In the genomic region with DNA sequence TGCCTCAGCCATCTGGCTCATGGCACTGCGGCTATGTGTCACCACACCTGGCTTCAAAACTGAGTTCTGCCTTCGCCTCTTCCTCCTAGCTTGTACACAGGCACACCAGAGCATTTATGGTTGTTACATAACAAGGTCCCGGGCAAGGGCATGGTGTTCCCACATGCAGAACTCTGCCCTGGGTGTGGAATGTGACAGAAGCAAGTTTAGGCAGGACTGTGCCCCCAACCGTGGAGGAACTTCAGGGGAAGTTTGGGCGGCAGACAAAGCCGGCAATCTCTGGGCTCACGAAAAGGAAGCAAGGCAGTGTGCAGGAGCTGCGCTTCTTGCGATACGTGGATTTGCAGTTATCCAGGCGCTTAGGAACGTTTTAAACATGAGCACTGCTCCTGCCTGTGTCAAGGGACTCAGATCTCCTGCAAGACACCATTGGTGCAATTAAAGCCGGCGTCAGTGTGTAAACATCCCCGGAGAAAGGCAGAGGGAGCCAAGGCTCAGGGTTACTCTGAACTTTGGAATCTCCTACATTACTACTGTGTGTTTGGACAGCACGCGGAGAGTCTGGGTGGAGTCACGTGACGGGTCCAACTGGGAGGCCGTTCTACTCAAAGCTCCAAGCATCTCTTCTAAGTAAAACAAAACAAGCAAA, we compare ENCODE assay signal across 8 mouse cellular contexts. TPM values are rescaled to one million over a fixed set of nuclear protein-coding genes. Genes with fewer than 3 reads are reported as not detected.
DNase-seq lines count a peak whose midpoint lies in the region; ATAC-seq lines count a peak whose summit lies in the region.

No protein-coding gene starts in this region.

- H3K27ac ChIP-seq in hindbrain, embryonic 15.5 days (replicated peaks) = no peak overlapping the region

- H3K4me2 ChIP-seq in hindbrain, embryonic 15.5 days = peak overlapping the region; percentile 67

- peak overlapping the region; percentile 33 for H3K4me3 ChIP-seq in hindbrain, embryonic 15.5 days

- 14% methylated on average over 20 of the region's 20 CpGs for WGBS in hindbrain, embryonic 15.5 days

- H3K4me1 ChIP-seq in hindbrain, embryonic 15.5 days (replicated peaks) = peaks cover 10% of the 10 kb centered on the region

- peak; percentile 83 for DNase-seq in ZHBTc4 (ENCODE audit: low read depth, low spot score)
- peak; percentile 17 to 34 for DNase-seq in cerebellum, postnatal 36 days
- DNase-seq in gastrocnemius, adult 8-10 months (ENCODE audit: low spot score in 2 of 2) = peak; percentile 72 to 76
- peak; percentile 13 for DNase-seq in left cerebral cortex, adult 11 months (ENCODE audit: low spot score)
- DNase-seq in lung, postnatal 25 days (ENCODE audit: low spot score) = peak; percentile 78
- DNase-seq in retina, postnatal 7 days (ENCODE audit: low read depth, low spot score) = peak; percentile 5

- no peaks in the 10 kb centered on the region for H3K27me3 ChIP-seq in hindbrain, embryonic 15.5 days

- H3K9me3 ChIP-seq in hindbrain, embryonic 15.5 days = no peaks in the 10 kb centered on the region

- H3K9ac ChIP-seq in hindbrain, embryonic 15.5 days = peak overlapping the region; percentile 24; the same call in 1 of the 2 replicates

- H3K36me3 ChIP-seq in hindbrain, embryonic 15.5 days = no peaks in the 10 kb centered on the region

- 0 out of 2 replicates have a peak, but pooled peaks have one; percentile 56 for ATAC-seq in hindbrain, embryonic 15.5 days (ENCODE audit: low FRiP score, low read depth)
- no peak for ATAC-seq in activated CD4-positive, CD25-positive, alpha-beta regulatory T cell, adult 4 months

RNA-seq across cellular contexts. Expression of gene Map2k6, which starts 19.1 kb away (rescaled TPM):
- 10 to 100 TPM; 37.4 to 48.9 (median 43.0) TPM for total RNA-seq in gastrocnemius, adult 8-10 months (2022)
- polyA plus RNA-seq in hindbrain, embryonic 15.5 days (2015; fragmentation: Nextera tagmentation; extraction: Ambion mirVana) = 25.4 and 26.2 TPM in 2 replicates
- 1 to 10 TPM; 5.7 to 7.7 TPM for polyA plus RNA-seq in activated CD4-positive, CD25-positive, alpha-beta regulatory T cell, adult 4 months (2017; shearing (Covaris generic))

RNA-seq across cellular contexts. Expression of gene Abca5, which starts 42.3 kb away (rescaled TPM):
- total RNA-seq in gastrocnemius, adult 8-10 months (2022) = 10 to 100 TPM; 11.3 to 16.4 (median 12.1) TPM
- polyA plus RNA-seq in hindbrain, embryonic 15.5 days (2015; fragmentation: Nextera tagmentation; extraction: Ambion mirVana) = 9.7 and 12.2 TPM in 2 replicates
- under 1 TPM; 0.29 to 0.34 TPM for polyA plus RNA-seq in activated CD4-positive, CD25-positive, alpha-beta regulatory T cell, adult 4 months (2017; shearing (Covaris generic))

Comparison
In these comparisons a context has a peak if more than half of its experiments do, and no peak if none do; other contexts are left out.
1. DNase-seq: peak in every context shown above with its lines; median percentile 83 in ZHBTc4; 78 in lung, postnatal 25 days; 74 in gastrocnemius, adult 8-10 months; 26 in cerebellum, postnatal 36 days; 13 in left cerebral cortex, adult 11 months; 5 in retina, postnatal 7 days.